Mouse (Mus musculus) thymus, adult 2 months (tissue): Measurements from ENCODE around the gene Zfhx3.

Experiments used
- CTCF ChIP-seq: fragments of 200-500 bp; IDR thresholded peaks from 2 replicates; pipeline ENCODE4 v1.5.1; 2012; ENCODE audit warnings: mild to moderate bottlenecking, control low read depth, low read length, moderate library complexity, borderline replicate concordance; ENCODE audit not compliant: control insufficient read depth, poor library complexity, insufficient read depth; ENCODE audit errors: extremely low read depth
- POLR2A ChIP-seq: fragments of 200-500 bp; IDR thresholded peaks from 2 replicates; pipeline ENCODE4 v1.6.1; 2012; ENCODE audit warnings: mild to moderate bottlenecking, low read length, control low read depth, moderate library complexity; ENCODE audit not compliant: control insufficient read depth, poor library complexity, insufficient read depth; ENCODE audit errors: extremely low read depth

GRCm38 (mm10) chr8:108813375-108813774 lies 870.9 kb downstream of the Zfhx3 start:
- TF ChIP-seq CTCF (no peak), POLR2A (no peak)
